Mouse (Mus musculus) kidney, embryonic 16.5 days (tissue): ENCODE results near the gene Wnt7a. TPM values are rescaled to one million over a fixed set of nuclear protein-coding genes. Genes with fewer than 3 reads are reported as not detected.

Experiments used
- ATAC-seq: fragments of 200-750 bp; cut with Nextera tagmentation; 2 replicates; pipeline ENCODE4 v1.8.0; 2017; ENCODE audit warnings: moderate TSS enrichment; ENCODE audit not compliant: low FRiP score, low TSS enrichment
- H3K27ac ChIP-seq: fragments of 300-500 bp; sonication (generic); 2 replicates; pipeline ENCODE4 v1.5.1; 2014; ENCODE audit warnings: low read length
- H3K27me3 ChIP-seq: fragments of 300-500 bp; sonication (generic); 2 replicates; pipeline ENCODE4 v1.6.1; 2014; ENCODE audit warnings: low read length, control low read depth, mixed read lengths; ENCODE audit not compliant: insufficient read depth
- H3K36me3 ChIP-seq: fragments of 300-500 bp; sonication (generic); 2 replicates; pipeline ENCODE4 v1.6.1; 2014; ENCODE audit warnings: low read length, control low read depth, mixed read lengths; ENCODE audit not compliant: insufficient read depth
- H3K4me1 ChIP-seq: fragments of 300-500 bp; sonication (generic); 2 replicates; pipeline ENCODE4 v1.6.1; 2014; ENCODE audit warnings: low read length, control low read depth, mixed read lengths; ENCODE audit not compliant: insufficient read depth
- H3K4me2 ChIP-seq: fragments of 300-500 bp; sonication (generic); replicated peaks from 2 replicates; pipeline ENCODE4 v1.6.1; 2014; ENCODE audit warnings: low read depth, low read length
- H3K4me3 ChIP-seq: fragments of 300-500 bp; sonication (generic); 2 replicates; pipeline ENCODE4 v1.5.1; 2014; ENCODE audit warnings: mild to moderate bottlenecking, low read length
- H3K9ac ChIP-seq: fragments of 300-500 bp; sonication (generic); replicated peaks from 2 replicates; pipeline ENCODE4 v1.6.1; 2014; ENCODE audit warnings: low read length
- H3K9me3 ChIP-seq: fragments of 300-500 bp; sonication (generic); 2 replicates; pipeline ENCODE4 v1.6.1; 2016; ENCODE audit warnings: low read length, control low read depth
- WGBS: fragments of 180-500 bp; shearing (Covaris S2); extraction: QIAGEN DNeasy Blood & Tissue Kit; methylation state at CpG from one replicate; pipeline ENCODE4 v1.1.7; 2014; 5-methylcytosine and 5-hydroxymethylcytosine counted together
- polyA plus RNA-seq: library from polyadenylated mRNA; unstranded; fragments of >200 nt; fragmentation: Nextera tagmentation; extraction: Ambion mirVana; gene quantifications from 2 replicates; pipeline ENCODE4 v1.2.1, GENCODE M21; 2015

Wnt7a gene
- polyA plus RNA-seq, 1 experiment from 2014 or later = 0.44 TPM

DNA sequence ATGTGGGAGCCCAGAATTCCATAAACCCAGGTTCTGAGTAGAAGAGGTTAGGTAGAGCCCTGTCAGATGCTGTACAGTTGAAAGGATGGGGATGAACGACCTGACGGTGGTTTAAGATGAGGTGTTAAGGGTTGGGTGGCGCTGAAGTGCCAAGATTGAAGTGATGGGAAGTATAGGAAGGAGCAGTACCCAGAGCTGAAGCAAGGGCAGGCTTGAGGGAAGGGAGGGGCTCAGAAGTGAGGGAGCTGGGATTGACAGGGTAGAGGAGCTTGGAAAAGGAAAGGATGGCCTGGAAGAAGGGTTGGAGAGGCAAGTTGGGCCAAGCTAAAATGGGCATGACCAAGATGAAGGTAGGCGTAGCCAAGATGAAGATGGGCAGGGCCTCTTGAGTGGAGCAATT, 10.5 kb upstream of the Wnt7a start:
- H3K27ac ChIP-seq = no peak overlapping the region
- 65% methylated on average over 4 of the region's 4 CpGs for WGBS
- H3K27me3 ChIP-seq = peaks cover 14% of the 10 kb centered on the region
- no peak overlapping the region for H3K4me2 ChIP-seq
- no peak for ATAC-seq
- no peak overlapping the region for H3K4me3 ChIP-seq
- H3K4me1 ChIP-seq = no peaks in the 10 kb centered on the region
- H3K9me3 ChIP-seq = no peaks in the 10 kb centered on the region
- H3K36me3 ChIP-seq = no peaks in the 10 kb centered on the region
- no peak overlapping the region for H3K9ac ChIP-seq

GRCm38 (mm10) chr6:91417291-91417845, 6.2 kb upstream of the Wnt7a start:
- WGBS = 75% methylated on average over 5 of the region's 5 CpGs
- ATAC-seq = no peak
- H3K27me3 ChIP-seq = peaks cover 35% of the 10 kb centered on the region

DNA sequence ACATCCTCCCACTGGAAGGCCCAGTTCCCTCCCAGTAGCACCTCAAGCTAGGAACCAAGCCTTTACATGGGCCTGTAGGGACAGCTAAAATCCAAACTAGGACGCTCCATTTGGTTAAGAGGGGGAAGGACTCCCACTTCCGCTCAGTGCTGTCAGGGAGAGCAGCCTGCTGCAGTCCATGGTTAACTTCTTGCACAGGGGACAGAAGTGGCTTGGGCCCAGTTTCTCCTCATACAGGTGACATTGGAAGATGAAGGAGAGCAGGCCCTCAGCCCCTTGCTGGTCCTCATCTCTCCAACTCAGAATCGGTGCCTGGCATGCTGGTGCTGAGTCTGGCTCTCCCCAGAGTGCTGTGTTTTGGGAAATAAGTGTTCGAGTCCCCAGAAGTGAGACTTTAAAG, 5.0 kb upstream of the Wnt7a start:
- WGBS = 68% methylated on average over 4 of the region's 4 CpGs
- Histone ChIP-seq H3K9ac (no peak overlapping the region), H3K4me1 (peaks cover 6% of the 10 kb centered on the region; the same call in 1 of the 2 replicates), H3K27me3 (peaks cover 44% of the 10 kb centered on the region), H3K9me3 (no peaks in the 10 kb centered on the region), H3K27ac (no peak overlapping the region), H3K36me3 (no peaks in the 10 kb centered on the region), H3K4me2 (no peak overlapping the region), H3K4me3 (no peak overlapping the region)
- no peak for ATAC-seq

More at GRCm38 (mm10) chr6:91417291-91417845, 6.2 kb upstream of the Wnt7a start:
- Histone ChIP-seq H3K4me3 (no peak overlapping the region), H3K9me3 (no peaks in the 10 kb centered on the region), H3K9ac (no peak overlapping the region), H3K27ac (no peak overlapping the region), H3K4me1 (no peaks in the 10 kb centered on the region), H3K4me2 (no peak overlapping the region), H3K36me3 (no peaks in the 10 kb centered on the region)

GRCm38 (mm10) chr6:91414890-91415289, 3.7 kb upstream of the Wnt7a start:
- no peak overlapping the region for H3K9ac ChIP-seq
- no peak overlapping the region for H3K4me2 ChIP-seq
- H3K27me3 ChIP-seq = peaks cover 57% of the 10 kb centered on the region
- peaks cover 18% of the 10 kb centered on the region for H3K4me1 ChIP-seq
- H3K36me3 ChIP-seq = no peaks in the 10 kb centered on the region
- H3K4me3 ChIP-seq = no peak overlapping the region
- H3K27ac ChIP-seq = no peak overlapping the region
- no peaks in the 10 kb centered on the region for H3K9me3 ChIP-seq
- WGBS = 0% methylated on average over 4 of the region's 4 CpGs
- ATAC-seq = 0 out of 2 replicates have a peak, but pooled peaks have one; percentile 42

GRCm38 (mm10) chr6:91411369-91411981, 312 bp upstream of the Wnt7a start:
- no peak overlapping the region for H3K27ac ChIP-seq
- ATAC-seq = peak; percentile 55; the same call in 1 of the 2 replicates
- H3K9ac ChIP-seq = peak overlapping the region; percentile 23; the same call in 1 of the 2 replicates
- peaks cover 20% of the 10 kb centered on the region for H3K4me1 ChIP-seq
- under 1% methylated on average over 31 of the region's 47 CpGs for WGBS
- H3K9me3 ChIP-seq = no peaks in the 10 kb centered on the region
- H3K4me2 ChIP-seq = peak overlapping the region; percentile 95
- H3K4me3 ChIP-seq = peak overlapping the region; percentile 53
- no peaks in the 10 kb centered on the region for H3K36me3 ChIP-seq
- H3K27me3 ChIP-seq = peaks cover 74% of the 10 kb centered on the region

DNA sequence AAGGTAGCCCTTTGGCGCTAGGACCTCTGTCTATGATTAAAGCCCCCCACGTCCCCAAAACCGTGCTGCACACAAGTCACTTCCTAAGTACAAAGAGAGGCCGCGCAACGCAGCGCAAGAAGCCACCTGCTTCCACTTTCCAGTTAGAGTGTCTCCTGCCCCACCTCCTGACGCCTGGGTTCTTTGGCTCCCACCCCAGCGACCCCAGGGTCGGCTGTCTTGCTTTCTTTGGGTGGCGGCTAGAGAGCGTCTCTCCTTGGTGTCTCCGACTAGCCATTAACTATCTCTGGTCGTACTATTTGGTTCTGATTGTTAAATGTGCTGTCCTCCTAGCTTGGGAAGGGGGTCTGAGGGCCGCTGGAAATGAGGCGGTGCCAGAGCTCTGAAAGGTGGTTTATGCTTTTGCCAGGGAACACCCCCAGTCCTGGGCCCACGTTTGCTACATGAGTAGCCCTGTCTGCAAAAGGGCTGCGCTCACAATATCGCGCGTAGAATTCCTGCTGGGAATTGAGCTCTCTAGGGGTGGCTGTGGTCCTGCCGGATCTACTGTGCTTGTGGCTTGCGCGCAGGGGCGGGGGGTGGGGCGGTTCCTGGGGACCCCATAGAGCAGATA, 889 bp downstream of the Wnt7a start:
- peak overlapping the region; percentile 53 for H3K4me3 ChIP-seq
- no peaks in the 10 kb centered on the region for H3K9me3 ChIP-seq
- no peak overlapping the region for H3K27ac ChIP-seq
- H3K36me3 ChIP-seq = no peaks in the 10 kb centered on the region
- WGBS = 2% methylated on average over 26 of the region's 26 CpGs
- H3K4me1 ChIP-seq = peaks cover 20% of the 10 kb centered on the region
- H3K9ac ChIP-seq = no peak overlapping the region
- peak overlapping the region; percentile 95 for H3K4me2 ChIP-seq
- peaks cover 71% of the 10 kb centered on the region for H3K27me3 ChIP-seq
- ATAC-seq = no peak

GRCm38 (mm10) chr6:91409448-91410167, 1.6 kb downstream of the Wnt7a start:
- no peaks in the 10 kb centered on the region for H3K9me3 ChIP-seq
- H3K27me3 ChIP-seq = peaks cover 71% of the 10 kb centered on the region
- H3K4me1 ChIP-seq = peaks cover 20% of the 10 kb centered on the region
- no peak overlapping the region for H3K27ac ChIP-seq
- no peaks in the 10 kb centered on the region for H3K36me3 ChIP-seq
- H3K9ac ChIP-seq = no peak overlapping the region
- H3K4me3 ChIP-seq = peak overlapping the region; percentile 53
- ATAC-seq = peak; percentile 69
- peak overlapping the region; percentile 95 for H3K4me2 ChIP-seq
- WGBS = under 1% methylated on average over 34 of the region's 34 CpGs

GRCm38 (mm10) chr6:91408616-91409015, 2.5 kb downstream of the Wnt7a start:
- H3K27me3 ChIP-seq = peaks cover 65% of the 10 kb centered on the region
- H3K27ac ChIP-seq = no peak overlapping the region
- peaks cover 20% of the 10 kb centered on the region for H3K4me1 ChIP-seq
- ATAC-seq = no peak
- no peak overlapping the region for H3K4me3 ChIP-seq
- H3K9me3 ChIP-seq = no peaks in the 10 kb centered on the region
- 66% methylated on average over 13 of the region's 13 CpGs for WGBS
- H3K9ac ChIP-seq = no peak overlapping the region
- H3K36me3 ChIP-seq = no peaks in the 10 kb centered on the region
- no peak overlapping the region for H3K4me2 ChIP-seq

GRCm38 (mm10) chr6:91401591-91401990, 9.6 kb downstream of the Wnt7a start:
- WGBS = 65% methylated on average over 5 of the region's 5 CpGs

More at GRCm38 (mm10) chr6:91401591-91401990, 9.6 kb downstream of the Wnt7a start:
- Histone ChIP-seq H3K4me2 (no peak overlapping the region), H3K9ac (no peak overlapping the region), H3K4me1 (no peaks in the 10 kb centered on the region), H3K36me3 (no peaks in the 10 kb centered on the region), H3K27ac (no peak overlapping the region), H3K9me3 (no peaks in the 10 kb centered on the region), H3K4me3 (no peak overlapping the region), H3K27me3 (peaks cover 10% of the 10 kb centered on the region; the same call in 1 of the 2 replicates)
- no peak for ATAC-seq
